Mouse (Mus musculus) kidney, embryonic 14.5 days (tissue): ENCODE data around the gene Ap1b1. TPM values are rescaled to one million over a fixed set of nuclear protein-coding genes. Genes with fewer than 3 reads are reported as not detected.

Experiments used
- ATAC-seq: fragments of 200-750 bp; cut with Nextera tagmentation; 2 replicates; pipeline ENCODE4 v1.8.0; 2017; ENCODE audit warnings: moderate number of reproducible peaks, mild to moderate bottlenecking, moderate TSS enrichment, moderate library complexity; ENCODE audit not compliant: low FRiP score, low TSS enrichment
- H3K27ac ChIP-seq: fragments of 300-500 bp; sonication (generic); 2 replicates; pipeline ENCODE4 v1.5.1; 2014; ENCODE audit warnings: low read depth, mild to moderate bottlenecking, low read length, moderate library complexity, mixed read lengths
- H3K27me3 ChIP-seq: fragments of 300-500 bp; sonication (generic); 2 replicates; pipeline ENCODE4 v1.6.1; 2014; ENCODE audit warnings: mild to moderate bottlenecking, low read length; ENCODE audit not compliant: control insufficient read depth, insufficient read depth
- H3K36me3 ChIP-seq: fragments of 300-500 bp; sonication (generic); 2 replicates; pipeline ENCODE4 v1.6.1; 2014; ENCODE audit warnings: low read length, mixed read lengths; ENCODE audit not compliant: control insufficient read depth, insufficient read depth
- H3K4me1 ChIP-seq: fragments of 300-500 bp; sonication (generic); 2 replicates; pipeline ENCODE4 v1.6.1; 2014; ENCODE audit warnings: low read length, mixed read lengths; ENCODE audit not compliant: control insufficient read depth, insufficient read depth
- H3K4me2 ChIP-seq: fragments of 300-500 bp; sonication (generic); replicated peaks from 2 replicates; pipeline ENCODE4 v1.6.1; 2014; ENCODE audit warnings: low read depth, mild to moderate bottlenecking, low read length
- H3K4me3 ChIP-seq: fragments of 300-500 bp; sonication (generic); 2 replicates; pipeline ENCODE4 v1.5.1; 2014; ENCODE audit warnings: mild to moderate bottlenecking, low read length
- H3K9ac ChIP-seq: fragments of 300-500 bp; sonication (generic); 2 replicates; pipeline ENCODE4 v1.6.1; 2014; ENCODE audit warnings: low read depth, mild to moderate bottlenecking, low read length, moderate library complexity
- H3K9me3 ChIP-seq: fragments of 300-500 bp; sonication (generic); 2 replicates; pipeline ENCODE4 v1.6.1; 2016; ENCODE audit warnings: low read length; ENCODE audit not compliant: control insufficient read depth
- WGBS: fragments of 180-500 bp; shearing (Covaris S2); extraction: QIAGEN DNeasy Blood & Tissue Kit; methylation state at CpG from one replicate; pipeline ENCODE4 v1.1.7; 2014; 5-methylcytosine and 5-hydroxymethylcytosine counted together
- polyA plus RNA-seq: library from polyadenylated mRNA; unstranded; fragments of >200 nt; fragmentation: Nextera tagmentation; extraction: Ambion mirVana; gene quantifications from 2 replicates; pipeline ENCODE4 v1.2.1, GENCODE M21; 2014

Gene Ap1b1
- polyA plus RNA-seq, 1 experiment from 2014 or later, result 62.6 TPM

GRCm38 (mm10) chr11:5010205-5010604, 23.6 kb downstream of the Ap1b1 start:
- Histone ChIP-seq H3K27ac (no peak overlapping the region), H3K9me3 (no peaks in the 10 kb centered on the region), H3K27me3 (no peaks in the 10 kb centered on the region), H3K4me1 (no peaks in the 10 kb centered on the region), H3K4me2 (no peak overlapping the region), H3K36me3 (peaks cover 27% of the 10 kb centered on the region), H3K9ac (no peak overlapping the region), H3K4me3 (no peak overlapping the region)
- no peak for ATAC-seq
- 86% methylated on average over 1 of the region's 1 CpGs for WGBS

- ATAC-seq, result no peak
- no peaks in the 10 kb centered on the region for H3K4me1 ChIP-seq
- H3K36me3 ChIP-seq, result peaks cover 38% of the 10 kb centered on the region
- H3K4me2 ChIP-seq, result no peak overlapping the region
- WGBS, result 88% methylated on average over 1 of the region's 1 CpGs
- no peak overlapping the region for H3K9ac ChIP-seq
- no peaks in the 10 kb centered on the region for H3K9me3 ChIP-seq
- H3K27me3 ChIP-seq, result no peaks in the 10 kb centered on the region
- no peak overlapping the region for H3K27ac ChIP-seq
- no peak overlapping the region for H3K4me3 ChIP-seq
Measured at GRCm38 (mm10) chr11:5011480-5011879, 24.9 kb downstream of the Ap1b1 start.

- Histone ChIP-seq H3K4me3 (no peak overlapping the region), H3K4me1 (no peaks in the 10 kb centered on the region), H3K4me2 (no peak overlapping the region), H3K9ac (no peak overlapping the region), H3K27me3 (no peaks in the 10 kb centered on the region), H3K27ac (no peak overlapping the region), H3K9me3 (no peaks in the 10 kb centered on the region), H3K36me3 (peaks cover 46% of the 10 kb centered on the region)
- ATAC-seq, result no peak
- 82% methylated on average over 5 of the region's 5 CpGs for WGBS
Measured at GRCm38 (mm10) chr11:5012213-5012715, 25.6 kb downstream of the Ap1b1 start.

- Histone ChIP-seq H3K4me2 (no peak overlapping the region), H3K36me3 (peaks cover 73% of the 10 kb centered on the region), H3K9ac (no peak overlapping the region), H3K9me3 (no peaks in the 10 kb centered on the region), H3K27me3 (no peaks in the 10 kb centered on the region), H3K4me3 (no peak overlapping the region), H3K27ac (no peak overlapping the region), H3K4me1 (no peaks in the 10 kb centered on the region)
- WGBS, result 61% methylated on average over 2 of the region's 2 CpGs
- 0 out of 2 replicates have a peak, but pooled peaks have one; percentile 46 for ATAC-seq
Measured at GRCm38 (mm10) chr11:5015720-5016119, 29.1 kb downstream of the Ap1b1 start.

- H3K9ac ChIP-seq, result no peak overlapping the region
- H3K4me3 ChIP-seq, result no peak overlapping the region
- H3K27ac ChIP-seq, result no peak overlapping the region
- H3K4me1 ChIP-seq, result no peaks in the 10 kb centered on the region
- H3K9me3 ChIP-seq, result no peaks in the 10 kb centered on the region
- H3K4me2 ChIP-seq, result no peak overlapping the region
- H3K27me3 ChIP-seq, result no peaks in the 10 kb centered on the region
- 90% methylated on average over 5 of the region's 5 CpGs for WGBS
- ATAC-seq, result no peak
- peaks cover 73% of the 10 kb centered on the region for H3K36me3 ChIP-seq
Measured at GRCm38 (mm10) chr11:5016286-5016685, 29.7 kb downstream of the Ap1b1 start.

- no peaks in the 10 kb centered on the region for H3K9me3 ChIP-seq
- no peak overlapping the region for H3K4me2 ChIP-seq
- no peaks in the 10 kb centered on the region for H3K4me1 ChIP-seq
- no peaks in the 10 kb centered on the region for H3K27me3 ChIP-seq
- no peak overlapping the region for H3K27ac ChIP-seq
- 72% methylated on average over 6 of the region's 6 CpGs for WGBS
- H3K9ac ChIP-seq, result no peak overlapping the region
- no peak for ATAC-seq
- peaks cover 73% of the 10 kb centered on the region for H3K36me3 ChIP-seq
- H3K4me3 ChIP-seq, result no peak overlapping the region
Measured at GRCm38 (mm10) chr11:5017506-5017905, 30.9 kb downstream of the Ap1b1 start.

- H3K4me3 ChIP-seq, result no peak overlapping the region
- 100% methylated on average over 1 of the region's 1 CpGs for WGBS
- H3K4me1 ChIP-seq, result no peaks in the 10 kb centered on the region
- no peak for ATAC-seq
- H3K27ac ChIP-seq, result no peak overlapping the region
- H3K9ac ChIP-seq, result no peak overlapping the region
- H3K9me3 ChIP-seq, result no peaks in the 10 kb centered on the region
- peaks cover 66% of the 10 kb centered on the region for H3K36me3 ChIP-seq
- H3K27me3 ChIP-seq, result no peaks in the 10 kb centered on the region
- H3K4me2 ChIP-seq, result no peak overlapping the region
Measured at GRCm38 (mm10) chr11:5025108-5025507, 38.5 kb downstream of the Ap1b1 start.

- Histone ChIP-seq H3K4me3 (no peak overlapping the region), H3K9ac (no peak overlapping the region), H3K4me2 (no peak overlapping the region), H3K27me3 (no peaks in the 10 kb centered on the region), H3K36me3 (peaks cover 80% of the 10 kb centered on the region), H3K9me3 (no peaks in the 10 kb centered on the region), H3K4me1 (no peaks in the 10 kb centered on the region), H3K27ac (no peak overlapping the region)
- 84% methylated on average over 7 of the region's 7 CpGs for WGBS
- no peak for ATAC-seq
Measured at GRCm38 (mm10) chr11:5028228-5028627, 41.6 kb downstream of the Ap1b1 start.

GRCm38 (mm10) chr11:5032706-5033105, 46.1 kb downstream of the Ap1b1 start:
- no peaks in the 10 kb centered on the region for H3K4me1 ChIP-seq
- no peak overlapping the region for H3K4me3 ChIP-seq
- no peak overlapping the region for H3K4me2 ChIP-seq
- H3K27me3 ChIP-seq, result no peaks in the 10 kb centered on the region
- no peak for ATAC-seq
- H3K9ac ChIP-seq, result no peak overlapping the region
- peaks cover 83% of the 10 kb centered on the region for H3K36me3 ChIP-seq
- 95% methylated on average over 10 of the region's 10 CpGs for WGBS
- H3K27ac ChIP-seq, result no peak overlapping the region
- H3K9me3 ChIP-seq, result no peaks in the 10 kb centered on the region
